Mouse (Mus musculus): ENCODE results near the gene Mpzl1. TPM values are rescaled to one million over a fixed set of nuclear protein-coding genes. Genes with fewer than 3 reads are reported as not detected.

Gene Mpzl1
- polyA plus RNA-seq, 1 experiment from 2014 or later: 173 TPM

DNA sequence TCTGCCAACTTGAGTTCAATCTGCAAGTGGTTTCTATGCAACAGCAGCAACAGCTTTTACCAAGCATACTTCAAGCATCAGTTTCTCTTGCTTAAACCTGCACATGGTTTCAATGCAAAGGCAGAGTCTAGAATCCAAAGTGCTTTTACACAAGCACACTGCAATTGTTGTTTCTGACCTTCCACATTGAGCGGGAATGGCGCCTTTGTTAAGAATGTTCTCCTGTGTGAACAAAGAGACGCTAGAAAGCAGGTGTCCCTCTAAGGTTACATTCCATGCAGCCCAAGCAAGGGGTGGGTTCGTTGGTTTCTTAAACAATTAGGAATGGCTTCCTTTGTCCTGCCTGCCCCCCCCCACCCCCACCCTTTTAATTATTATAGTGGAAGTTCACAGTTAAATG, 20.4 kb downstream of the Mpzl1 start:
- Histone ChIP-seq H3K4me1 (replicated peaks) (peaks cover 40% of the 10 kb centered on the region), H3K27ac (no peak overlapping the region), H3K4me3 (replicated peaks) (no peak overlapping the region), H3K27me3 (no peaks in the 10 kb centered on the region), H3K9me3 (peaks cover 10% of the 10 kb centered on the region), H3K36me3 (peaks cover 26% of the 10 kb centered on the region), H3K9ac (replicated peaks) (no peak overlapping the region), H3K4me2 (no peak overlapping the region)
- 83% methylated on average over 4 of the region's 4 CpGs for WGBS
- no peak for ATAC-seq (ENCODE audit: insufficient number of reproducible peaks, insufficient read depth, low FRiP score, low TSS enrichment, low read depth)

DNA sequence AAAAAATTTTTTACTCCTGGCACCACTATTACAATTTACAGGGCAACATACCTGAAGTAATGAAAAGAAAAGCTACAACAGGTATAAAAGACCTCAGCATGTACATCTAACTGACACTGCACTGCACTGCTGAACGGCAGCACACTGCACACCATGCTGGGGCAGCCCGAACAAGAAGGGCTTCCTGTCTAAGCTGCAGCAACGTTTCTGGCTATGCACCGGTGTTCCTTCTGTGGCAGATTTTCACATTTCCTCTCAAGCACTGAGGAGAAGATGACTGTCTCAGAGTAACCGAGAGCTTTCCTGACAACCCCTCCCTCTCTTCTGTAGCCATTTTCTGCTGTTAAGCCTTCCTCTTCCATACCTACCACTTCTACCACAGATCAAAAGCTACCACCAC, 21.6 kb downstream of the Mpzl1 start:
- H3K4me3 ChIP-seq (replicated peaks): no peak overlapping the region
- 75% methylated on average over 5 of the region's 5 CpGs for WGBS
- no peak for ATAC-seq (ENCODE audit: insufficient number of reproducible peaks, insufficient read depth, low FRiP score, low TSS enrichment, low read depth)
- peaks cover 10% of the 10 kb centered on the region for H3K9me3 ChIP-seq
- no peak overlapping the region for H3K4me2 ChIP-seq
- no peaks in the 10 kb centered on the region for H3K27me3 ChIP-seq
- H3K36me3 ChIP-seq: peaks cover 33% of the 10 kb centered on the region
- no peak overlapping the region for H3K9ac ChIP-seq (replicated peaks)
- H3K4me1 ChIP-seq (replicated peaks): peaks cover 32% of the 10 kb centered on the region
- H3K27ac ChIP-seq: no peak overlapping the region

DNA sequence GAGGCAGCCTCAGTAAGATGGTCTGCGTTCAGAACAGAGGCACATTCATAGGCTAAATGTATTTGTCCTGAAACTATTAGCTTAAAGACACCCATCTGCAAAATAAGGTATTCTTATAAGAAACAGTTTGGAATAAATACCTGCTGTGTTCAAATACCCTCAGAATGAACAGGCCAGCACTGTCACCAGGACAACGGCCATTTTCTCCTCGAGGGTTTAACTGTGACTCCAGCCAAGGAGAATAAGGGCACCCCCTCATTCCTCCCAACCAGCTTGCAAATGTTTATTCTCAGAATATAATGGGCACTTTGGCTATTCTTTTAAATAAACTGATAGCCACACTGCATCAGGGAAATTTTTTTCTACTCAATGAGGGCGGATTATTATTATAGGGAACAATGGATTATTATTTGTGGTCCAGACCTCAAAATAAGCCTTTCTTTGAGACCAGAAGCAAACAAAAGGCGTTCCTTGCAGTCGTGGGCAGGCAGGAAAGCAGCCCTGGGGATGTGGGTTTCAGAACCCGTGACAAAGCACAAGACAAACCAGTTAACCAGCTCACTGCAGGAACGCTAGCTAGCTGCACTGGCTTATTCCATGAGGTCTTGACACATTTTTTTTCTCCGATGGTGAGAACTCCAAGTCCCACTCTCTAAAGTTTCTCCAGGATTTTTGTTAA, 23.9 kb downstream of the Mpzl1 start:
- no peak overlapping the region for H3K9ac ChIP-seq (replicated peaks)
- H3K4me1 ChIP-seq (replicated peaks): peaks cover 17% of the 10 kb centered on the region
- no peak for ATAC-seq (ENCODE audit: insufficient number of reproducible peaks, insufficient read depth, low FRiP score, low TSS enrichment, low read depth)
- peak overlapping the region; percentile 53 for H3K27ac ChIP-seq
- peaks cover 48% of the 10 kb centered on the region for H3K36me3 ChIP-seq
- H3K4me2 ChIP-seq: no peak overlapping the region
- no peaks in the 10 kb centered on the region for H3K27me3 ChIP-seq
- 62% methylated on average over 9 of the region's 9 CpGs for WGBS
- no peak overlapping the region for H3K4me3 ChIP-seq (replicated peaks)
- H3K9me3 ChIP-seq: peaks cover 7% of the 10 kb centered on the region

DNA sequence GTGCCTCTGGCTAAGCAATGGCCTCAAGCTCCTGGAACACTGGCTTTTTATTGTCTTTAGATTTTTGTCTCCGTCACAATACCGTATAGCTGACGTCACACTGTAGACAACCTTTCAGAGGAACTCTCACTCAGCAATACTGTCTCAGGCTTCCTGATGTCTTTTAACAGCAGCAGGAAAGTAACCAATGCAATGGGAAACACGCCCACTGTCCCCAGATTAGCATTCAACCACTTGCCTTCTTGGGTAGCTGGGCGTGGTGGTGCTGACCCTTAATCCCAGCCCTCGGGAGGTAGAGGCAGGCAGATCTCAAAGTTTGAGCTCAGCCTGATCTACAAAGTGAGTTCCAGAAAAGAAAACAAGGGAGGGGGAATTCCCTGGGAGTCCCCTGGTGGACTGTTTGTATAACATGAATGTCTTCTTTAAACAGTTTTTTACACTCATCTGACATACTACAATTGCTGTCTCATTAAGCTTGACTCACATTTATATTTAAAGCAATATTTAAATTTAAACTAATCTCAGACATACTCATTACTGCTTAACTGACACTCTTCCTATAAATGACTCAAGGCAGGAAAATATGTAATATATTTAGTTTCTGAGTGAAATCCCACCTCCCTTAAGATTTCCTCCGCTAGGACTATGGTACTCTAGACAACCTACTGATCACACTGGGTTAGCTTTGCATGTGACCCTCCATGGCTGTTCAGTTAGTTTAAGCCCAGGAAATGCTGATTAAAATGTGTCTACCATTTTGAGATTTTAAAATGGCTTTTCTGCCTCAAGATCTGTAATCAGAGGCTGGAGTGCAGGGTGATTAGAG, 24.6 kb downstream of the Mpzl1 start:
- no peak for ATAC-seq (ENCODE audit: insufficient number of reproducible peaks, insufficient read depth, low FRiP score, low TSS enrichment, low read depth)
- H3K4me1 ChIP-seq (replicated peaks): peaks cover 17% of the 10 kb centered on the region
- H3K27me3 ChIP-seq: no peaks in the 10 kb centered on the region
- H3K4me2 ChIP-seq: no peak overlapping the region
- no peak overlapping the region for H3K4me3 ChIP-seq (replicated peaks)
- 59% methylated on average over 7 of the region's 7 CpGs for WGBS
- H3K9me3 ChIP-seq: no peaks in the 10 kb centered on the region
- no peak overlapping the region; the same call in 1 of the 2 replicates for H3K27ac ChIP-seq
- no peak overlapping the region for H3K9ac ChIP-seq (replicated peaks)
- peaks cover 47% of the 10 kb centered on the region for H3K36me3 ChIP-seq

DNA sequence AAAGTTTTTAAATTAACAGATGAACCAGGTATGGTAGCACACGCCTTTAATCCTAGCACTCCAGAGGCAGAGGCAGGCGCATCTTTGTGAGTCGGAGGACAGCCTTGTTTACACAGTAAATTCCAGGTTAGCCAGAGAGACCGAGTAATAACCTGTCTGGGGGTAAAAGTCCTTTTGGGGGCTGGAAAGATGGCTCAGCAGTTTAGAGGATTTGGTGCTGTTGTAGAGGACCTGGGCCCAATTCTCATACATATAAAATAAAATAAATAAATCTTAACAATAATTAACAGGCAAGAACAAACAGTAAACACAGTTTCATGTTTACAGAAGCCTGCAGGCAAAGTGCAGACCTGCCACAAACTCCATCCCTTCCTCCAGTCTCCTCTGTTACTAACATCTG, 25.4 kb downstream of the Mpzl1 start:
- peaks cover 49% of the 10 kb centered on the region for H3K36me3 ChIP-seq
- H3K9me3 ChIP-seq: no peaks in the 10 kb centered on the region
- 62% methylated on average over 4 of the region's 4 CpGs for WGBS
- peaks cover 17% of the 10 kb centered on the region for H3K4me1 ChIP-seq (replicated peaks)
- H3K9ac ChIP-seq (replicated peaks): no peak overlapping the region
- H3K4me3 ChIP-seq (replicated peaks): no peak overlapping the region
- ATAC-seq (ENCODE audit: insufficient number of reproducible peaks, insufficient read depth, low FRiP score, low TSS enrichment, low read depth): no peak
- H3K27me3 ChIP-seq: no peaks in the 10 kb centered on the region
- H3K4me2 ChIP-seq: no peak overlapping the region
- H3K27ac ChIP-seq: no peak overlapping the region

DNA sequence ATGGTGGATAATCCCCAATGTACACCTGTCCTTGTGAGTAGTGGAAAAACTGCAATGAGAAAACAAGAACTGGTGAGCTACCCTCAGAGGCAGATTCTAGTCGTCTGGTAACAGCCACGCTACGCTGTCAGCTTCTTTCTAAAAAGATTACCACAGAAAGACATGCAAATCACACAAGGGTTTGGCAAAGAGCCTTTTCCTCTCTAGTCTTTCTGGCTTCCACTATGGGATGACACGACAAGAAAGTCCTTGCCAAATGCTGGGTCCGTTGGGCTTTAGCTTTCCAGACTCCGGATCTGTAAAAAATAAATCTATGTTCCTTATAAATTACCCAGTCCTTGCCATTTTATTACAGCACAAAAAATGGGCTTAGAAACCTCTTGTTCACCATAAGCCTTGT, 28.6 kb downstream of the Mpzl1 start:
- peaks cover 14% of the 10 kb centered on the region for H3K4me1 ChIP-seq (replicated peaks)
- H3K4me3 ChIP-seq (replicated peaks): no peak overlapping the region
- no peaks in the 10 kb centered on the region for H3K9me3 ChIP-seq
- ATAC-seq (ENCODE audit: insufficient number of reproducible peaks, insufficient read depth, low FRiP score, low TSS enrichment, low read depth): no peak
- no peak overlapping the region for H3K9ac ChIP-seq (replicated peaks)
- no peaks in the 10 kb centered on the region for H3K27me3 ChIP-seq
- no peak overlapping the region for H3K4me2 ChIP-seq
- H3K36me3 ChIP-seq: peaks cover 73% of the 10 kb centered on the region
- WGBS: 89% methylated on average over 6 of the region's 6 CpGs
- H3K27ac ChIP-seq: no peak overlapping the region

DNA sequence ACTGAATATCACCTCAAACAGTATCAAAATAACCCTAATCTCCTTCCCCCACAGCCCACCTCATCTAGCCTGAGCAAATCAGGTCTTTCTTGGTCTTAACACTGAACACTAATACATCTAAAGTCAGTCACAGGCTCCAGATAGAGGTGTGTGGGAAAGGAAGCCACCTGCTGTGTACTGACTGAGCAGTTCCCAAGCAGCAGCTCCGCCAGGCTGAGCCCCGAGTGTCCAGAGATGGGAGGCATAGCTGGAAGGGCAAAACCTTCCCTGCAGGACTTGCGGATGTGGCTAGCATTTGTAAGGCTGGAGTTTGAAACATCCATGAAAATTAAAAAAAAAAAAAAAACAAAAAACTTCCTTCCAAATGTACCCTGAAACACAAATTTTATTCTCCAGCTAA, 29.2 kb downstream of the Mpzl1 start:
- H3K36me3 ChIP-seq: peaks cover 74% of the 10 kb centered on the region
- 88% methylated on average over 3 of the region's 3 CpGs for WGBS
- ATAC-seq (ENCODE audit: insufficient number of reproducible peaks, insufficient read depth, low FRiP score, low TSS enrichment, low read depth): no peak

DNA sequence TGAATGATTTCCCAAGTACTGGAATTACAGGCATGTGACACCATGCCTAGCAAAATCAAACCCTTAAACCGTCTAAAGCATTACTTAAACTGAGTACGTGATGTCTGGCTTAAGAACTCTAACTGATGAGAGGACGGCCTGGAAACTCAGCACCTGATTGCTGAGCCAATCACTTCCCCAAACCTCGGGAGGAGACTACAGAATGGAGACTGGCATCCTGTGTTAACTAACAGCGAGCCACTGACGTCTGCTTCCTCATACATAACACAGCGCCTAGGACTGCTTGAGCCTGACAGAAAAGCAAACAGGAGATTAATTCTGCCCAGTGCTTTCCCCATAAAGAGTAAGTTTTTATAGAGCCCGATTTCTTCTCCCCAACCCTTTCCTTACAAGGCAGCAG, 30.1 kb downstream of the Mpzl1 start:
- 0 out of 2 replicates have a peak, but pooled peaks cover 4% of the 10 kb centered on the region for H3K4me1 ChIP-seq (replicated peaks)
- ATAC-seq (ENCODE audit: insufficient number of reproducible peaks, insufficient read depth, low FRiP score, low TSS enrichment, low read depth): no peak
- no peak overlapping the region for H3K4me3 ChIP-seq (replicated peaks)
- H3K9ac ChIP-seq (replicated peaks): no peak overlapping the region
- H3K27ac ChIP-seq: no peak overlapping the region
- no peaks in the 10 kb centered on the region for H3K9me3 ChIP-seq
- no peaks in the 10 kb centered on the region for H3K27me3 ChIP-seq
- no peak overlapping the region for H3K4me2 ChIP-seq
- WGBS: 89% methylated on average over 8 of the region's 8 CpGs
- peaks cover 79% of the 10 kb centered on the region for H3K36me3 ChIP-seq

More for the DNA sequence above, 29.2 kb downstream of the Mpzl1 start:
- Histone ChIP-seq H3K9me3 (no peaks in the 10 kb centered on the region), H3K9ac (replicated peaks) (no peak overlapping the region), H3K4me2 (no peak overlapping the region), H3K4me3 (replicated peaks) (no peak overlapping the region), H3K27ac (no peak overlapping the region), H3K4me1 (replicated peaks) (0 out of 2 replicates have a peak, but pooled peaks cover 8% of the 10 kb centered on the region), H3K27me3 (no peaks in the 10 kb centered on the region)

DNA sequence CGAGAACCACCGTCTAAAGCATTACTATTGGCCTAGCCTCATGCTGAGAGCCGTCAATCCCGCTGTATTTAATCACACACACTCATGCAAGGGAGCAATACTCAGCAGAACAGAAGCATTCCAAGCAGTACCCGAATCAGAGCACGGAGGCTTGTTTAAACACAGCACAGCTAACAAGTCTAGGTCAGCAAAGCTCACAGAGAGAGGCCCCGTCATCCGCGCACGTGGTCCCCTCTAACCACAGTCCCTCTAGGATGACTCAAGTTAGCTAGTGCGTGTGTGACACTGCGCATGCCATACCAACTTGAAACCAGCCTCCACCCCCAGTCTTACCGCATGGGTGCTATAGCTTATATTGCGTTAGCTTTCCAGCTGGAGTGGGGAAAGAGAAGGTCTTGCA, 31.1 kb downstream of the Mpzl1 start:
- no peak for ATAC-seq (ENCODE audit: insufficient number of reproducible peaks, insufficient read depth, low FRiP score, low TSS enrichment, low read depth)
- Histone ChIP-seq H3K36me3 (peaks cover 87% of the 10 kb centered on the region), H3K27me3 (no peaks in the 10 kb centered on the region), H3K4me2 (no peak overlapping the region), H3K9ac (replicated peaks) (no peak overlapping the region), H3K9me3 (no peaks in the 10 kb centered on the region), H3K4me3 (replicated peaks) (no peak overlapping the region), H3K4me1 (replicated peaks) (no peaks in the 10 kb centered on the region), H3K27ac (no peak overlapping the region)
- 89% methylated on average over 14 of the region's 14 CpGs for WGBS

DNA sequence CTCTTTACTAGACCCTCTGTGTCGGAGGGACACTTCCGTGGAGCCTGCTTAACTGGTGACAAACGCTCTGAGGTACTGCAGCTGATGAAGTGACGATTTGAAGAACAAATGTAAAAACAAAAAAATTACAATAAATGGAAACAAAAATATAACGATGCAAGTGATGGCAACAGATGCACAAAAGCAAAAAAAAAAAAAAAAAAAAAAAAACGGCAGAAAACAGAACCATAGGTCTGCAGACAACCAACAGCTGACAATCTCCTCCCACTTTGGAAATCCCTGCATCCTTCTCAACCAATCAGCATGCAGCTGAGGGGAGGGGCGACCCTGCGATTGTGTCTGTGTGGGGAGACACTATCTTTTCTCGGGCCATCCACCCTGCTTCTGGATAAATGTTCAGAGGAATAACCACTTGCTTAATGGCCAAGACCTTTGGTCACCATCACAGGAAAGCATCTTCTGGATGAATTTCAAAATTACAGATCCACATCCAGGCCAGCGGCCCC, 32.5 kb downstream of the Mpzl1 start:
- Histone ChIP-seq H3K4me1 (replicated peaks) (no peaks in the 10 kb centered on the region), H3K4me3 (replicated peaks) (no peak overlapping the region), H3K9me3 (no peaks in the 10 kb centered on the region), H3K27me3 (no peaks in the 10 kb centered on the region), H3K9ac (replicated peaks) (no peak overlapping the region), H3K27ac (no peak overlapping the region), H3K4me2 (no peak overlapping the region), H3K36me3 (peaks cover 87% of the 10 kb centered on the region)
- no peak for ATAC-seq (ENCODE audit: insufficient number of reproducible peaks, insufficient read depth, low FRiP score, low TSS enrichment, low read depth)
- WGBS: 77% methylated on average over 10 of the region's 10 CpGs

DNA sequence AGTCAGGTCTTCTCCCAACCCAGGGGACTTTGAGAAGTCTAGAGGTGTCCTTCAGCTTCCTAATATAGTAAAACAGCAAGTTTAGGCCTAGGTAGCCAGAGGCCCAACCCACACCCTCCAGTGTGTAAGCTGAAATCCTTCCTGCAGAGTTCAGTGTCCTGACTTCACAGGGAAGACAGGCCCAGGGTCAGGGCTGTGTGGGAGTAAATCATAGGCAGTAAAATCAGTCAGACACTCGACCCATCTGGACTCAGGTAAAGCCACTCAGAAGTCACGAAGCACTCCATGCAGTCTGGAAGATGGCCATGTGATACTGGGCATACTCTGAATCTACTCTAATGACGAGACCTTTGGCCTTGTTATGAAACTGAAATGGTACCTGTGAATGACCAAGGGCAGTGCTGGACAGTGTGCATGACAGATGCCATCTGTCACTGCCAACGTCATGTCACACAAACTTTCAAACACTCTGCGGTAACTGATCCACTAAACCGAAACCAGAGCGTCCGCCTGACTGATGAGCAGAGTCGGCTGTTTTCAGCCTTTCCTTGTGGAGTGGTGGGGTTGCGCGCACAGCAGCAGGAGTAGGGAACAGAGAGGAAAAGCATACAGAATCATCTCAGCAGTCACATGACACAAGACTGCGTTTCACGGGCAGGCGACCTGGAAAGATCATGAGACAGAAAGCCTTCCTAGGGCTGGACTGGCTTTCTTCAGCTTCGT, 39.5 kb downstream of the Mpzl1 start:
- no peak overlapping the region for H3K27ac ChIP-seq
- H3K4me3 ChIP-seq (replicated peaks): no peak overlapping the region
- no peak overlapping the region for H3K9ac ChIP-seq (replicated peaks)
- no peaks in the 10 kb centered on the region for H3K27me3 ChIP-seq
- peaks cover 94% of the 10 kb centered on the region for H3K36me3 ChIP-seq
- H3K4me1 ChIP-seq (replicated peaks): no peaks in the 10 kb centered on the region; the same call in 1 of the 2 replicates
- H3K4me2 ChIP-seq: no peak overlapping the region
- ATAC-seq (ENCODE audit: insufficient number of reproducible peaks, insufficient read depth, low FRiP score, low TSS enrichment, low read depth): no peak
- WGBS: 81% methylated on average over 15 of the region's 15 CpGs
- H3K9me3 ChIP-seq: no peaks in the 10 kb centered on the region
